Mouse (Mus musculus) large intestine, adult 2 months (tissue): ENCODE data around the gene Mapt. TPM values are rescaled to one million over a fixed set of nuclear protein-coding genes. Genes with fewer than 3 reads are reported as not detected.
A peak's percentile ranks its signal among the peaks of the same experiment; 100 is the strongest.

Experiments used
- DNase-seq: peaks from one replicate; pipeline ENCODE4 v3.0.0-alpha.2; 2012; ENCODE audit warnings: low read depth, low spot score
- WGBS: fragments of 180-500 bp; shearing (Covaris S2); methylation state at CpG from one replicate; pipeline ENCODE4 v1.1.7; 2018; 5-methylcytosine and 5-hydroxymethylcytosine counted together
- polyA plus RNA-seq: library from polyadenylated mRNA; depleted of rRNA; stranded (reverse); fragments of >200 nt; gene quantifications from 2 replicates; pipeline ENCODE4 v1.2.3, GENCODE M21; 2012

The Mapt gene
- polyA plus RNA-seq, 1 experiment: 2.7 TPM

DNA sequence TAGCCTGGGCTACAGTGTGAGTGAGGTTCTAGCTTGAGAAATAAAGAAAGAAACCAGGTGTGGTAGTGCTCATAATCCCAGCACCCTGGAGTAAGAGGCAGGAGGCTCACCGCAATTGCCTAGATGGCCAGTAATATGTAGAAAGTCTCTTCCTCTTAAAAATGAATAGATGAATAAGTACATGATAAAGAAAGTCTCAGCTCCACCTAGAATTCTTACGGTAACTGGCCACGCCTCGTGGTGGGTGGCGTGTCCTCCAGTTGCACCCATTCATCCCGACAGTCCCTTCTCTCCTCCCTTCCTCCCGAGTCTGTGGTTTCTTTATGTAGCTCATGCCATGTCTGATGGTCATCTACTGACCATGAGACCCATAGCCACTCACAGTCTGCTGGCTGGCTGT is 74.5 kb downstream of the Mapt start:
- 89% methylated on average over 7 of the region's 7 CpGs for WGBS
- DNase-seq: no peak

- WGBS: 49% methylated on average over 13 of the region's 13 CpGs
- no peak for DNase-seq
These were observed 75.3 kb downstream of the Mapt start for GRCm38 (mm10) chr11:104306483-104306882.

DNA sequence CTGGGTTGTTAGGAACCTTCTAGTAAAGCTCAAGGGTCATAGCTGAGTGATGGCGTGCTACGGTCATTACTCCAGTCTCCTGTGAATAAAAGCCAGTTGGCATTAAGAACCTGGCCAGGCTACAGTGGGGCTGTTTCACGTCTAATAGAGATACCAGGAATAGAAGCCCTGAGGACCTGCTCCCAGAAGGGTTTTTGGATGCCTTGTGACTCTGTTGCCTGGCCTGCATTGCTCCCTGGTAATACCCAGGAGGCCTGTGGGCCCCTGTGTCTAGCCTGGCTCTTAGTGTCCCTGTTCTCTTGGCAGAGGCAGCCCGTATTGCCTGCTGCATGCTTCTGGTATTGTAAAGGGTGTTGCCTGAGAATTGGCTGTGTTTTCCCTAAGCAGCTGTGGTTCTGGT is 75.9 kb downstream of the Mapt start:
- 37% methylated on average over 4 of the region's 4 CpGs for WGBS
- no peak for DNase-seq

- 38% methylated on average over 12 of the region's 12 CpGs for WGBS
- DNase-seq: no peak
These were observed 78.4 kb downstream of the Mapt start for GRCm38 (mm10) chr11:104309377-104310225.

DNA sequence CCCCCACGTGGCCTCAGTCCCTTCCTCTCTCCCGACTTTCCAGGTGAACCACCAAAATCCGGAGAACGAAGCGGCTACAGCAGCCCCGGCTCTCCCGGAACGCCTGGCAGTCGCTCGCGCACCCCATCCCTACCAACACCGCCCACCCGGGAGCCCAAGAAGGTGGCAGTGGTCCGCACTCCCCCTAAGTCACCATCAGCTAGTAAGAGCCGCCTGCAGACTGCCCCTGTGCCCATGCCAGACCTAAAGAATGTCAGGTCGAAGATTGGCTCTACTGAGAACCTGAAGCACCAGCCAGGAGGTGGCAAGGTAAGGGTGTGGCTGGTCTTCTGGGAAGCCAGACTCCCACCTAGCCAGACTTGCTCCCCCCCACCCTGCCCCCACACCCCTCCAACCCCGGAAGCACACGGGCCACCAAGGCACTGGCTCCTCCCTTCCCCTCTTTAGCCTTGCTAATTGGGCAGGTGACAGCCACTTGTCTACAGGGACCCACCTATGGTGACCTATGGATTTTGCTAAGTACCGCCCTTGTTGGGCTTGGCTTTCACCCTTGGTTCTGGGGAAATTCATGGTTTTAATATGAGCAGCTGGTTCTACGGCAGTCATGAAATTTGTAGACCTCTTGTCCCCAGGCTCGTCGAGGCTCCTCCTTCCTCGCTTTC is 79.2 kb downstream of the Mapt start:
- DNase-seq: peak; percentile 57
- 8% methylated on average over 23 of the region's 23 CpGs for WGBS

- no peak for DNase-seq
- WGBS: 74% methylated on average over 7 of the region's 7 CpGs
These were observed 80.5 kb downstream of the Mapt start for GRCm38 (mm10) chr11:104311643-104312042.

GRCm38 (mm10) chr11:104315703-104316102 is 84.5 kb downstream of the Mapt start:
- under 1% methylated on average over 6 of the region's 6 CpGs for WGBS
- DNase-seq: peak; percentile 67

DNA sequence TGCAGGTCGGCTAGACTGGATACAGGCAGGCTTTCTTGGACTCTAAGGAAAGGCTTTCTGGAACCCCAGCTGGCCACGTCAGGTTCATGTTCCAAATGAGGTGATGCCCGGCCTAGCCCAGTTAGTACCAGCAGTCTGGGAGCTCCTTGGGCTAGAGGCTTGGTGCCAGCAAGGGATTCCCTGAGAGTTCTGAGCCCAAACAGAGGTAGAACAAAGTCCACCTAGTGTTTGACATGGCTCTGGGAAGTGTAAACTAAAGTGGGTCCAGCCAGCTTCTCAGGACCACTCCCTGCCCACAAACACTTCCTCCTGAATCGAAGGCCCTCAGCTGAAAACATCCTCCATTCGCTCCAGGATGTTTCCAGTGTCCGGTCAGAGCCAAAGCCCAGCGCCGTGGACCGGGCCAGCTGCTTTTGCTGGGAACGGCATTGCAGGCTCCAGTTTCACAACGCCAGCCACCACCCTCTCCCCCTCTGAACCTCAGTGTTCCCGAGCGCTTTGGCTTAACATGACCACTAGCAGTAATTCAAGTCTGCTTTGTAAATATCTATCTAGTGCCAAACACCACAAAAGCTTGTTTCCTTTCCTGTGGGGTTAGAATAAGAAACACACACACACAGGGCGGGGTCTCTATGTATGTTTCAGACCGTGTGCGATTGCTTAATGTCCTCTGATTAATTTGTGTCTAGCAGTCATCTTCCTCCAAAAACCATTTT is 85.7 kb downstream of the Mapt start:
- DNase-seq: peak; percentile 75
- WGBS: 18% methylated on average over 16 of the region's 16 CpGs

DNA sequence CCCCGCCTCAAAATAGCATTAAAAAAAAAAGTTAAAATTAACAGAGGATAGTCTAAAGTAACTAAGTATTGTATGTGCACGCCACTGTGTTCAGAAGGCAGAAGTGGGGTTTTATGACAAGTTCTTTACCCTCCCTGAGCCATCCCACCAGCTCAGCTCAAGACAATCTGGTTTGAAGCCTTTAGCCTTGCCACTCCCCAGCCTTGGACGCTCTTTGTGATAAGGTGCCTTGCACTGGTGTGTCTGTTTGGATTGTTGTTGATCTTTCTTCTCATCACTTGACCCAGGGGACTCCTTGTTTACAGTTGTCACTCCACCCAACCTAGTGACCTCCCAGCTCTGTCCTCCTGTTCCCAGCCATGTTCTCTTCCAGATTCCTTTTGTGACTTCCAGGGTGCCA is 86.4 kb downstream of the Mapt start:
- 47% methylated on average over 3 of the region's 3 CpGs for WGBS
- DNase-seq: no peak

GRCm38 (mm10) chr11:104318940-104319781 is 88.0 kb downstream of the Mapt start:
- WGBS: under 1% methylated on average over 24 of the region's 24 CpGs
- no peak for DNase-seq

- WGBS: 75% methylated on average over 5 of the region's 5 CpGs
- no peak for DNase-seq
These were observed 89.3 kb downstream of the Mapt start for GRCm38 (mm10) chr11:104320511-104320910.

DNA sequence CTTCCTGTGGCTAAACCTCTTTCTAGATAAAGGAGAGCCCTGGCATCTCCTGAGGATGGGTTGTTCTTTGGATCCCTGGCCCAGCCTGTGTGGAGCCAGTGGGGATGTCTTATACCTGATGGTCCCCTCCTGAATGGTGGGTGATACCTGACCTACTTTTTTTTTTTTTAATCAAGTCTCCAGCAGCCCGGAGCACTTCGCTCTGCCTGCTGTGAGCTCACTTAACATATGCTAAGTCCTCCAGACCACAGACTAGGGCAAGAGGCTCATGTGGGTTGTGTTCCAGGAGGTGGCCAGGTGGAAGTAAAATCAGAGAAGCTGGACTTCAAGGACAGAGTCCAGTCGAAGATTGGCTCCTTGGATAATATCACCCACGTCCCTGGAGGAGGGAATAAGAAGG is 91.0 kb downstream of the Mapt start:
- WGBS: 59% methylated on average over 4 of the region's 4 CpGs

GRCm38 (mm10) chr11:104327462-104327861 is 96.3 kb downstream of the Mapt start:
- DNase-seq: no peak
- WGBS: 88% methylated on average over 1 of the region's 1 CpGs

More for the DNA sequence above, 91.0 kb downstream of the Mapt start:
- no peak for DNase-seq

DNA sequence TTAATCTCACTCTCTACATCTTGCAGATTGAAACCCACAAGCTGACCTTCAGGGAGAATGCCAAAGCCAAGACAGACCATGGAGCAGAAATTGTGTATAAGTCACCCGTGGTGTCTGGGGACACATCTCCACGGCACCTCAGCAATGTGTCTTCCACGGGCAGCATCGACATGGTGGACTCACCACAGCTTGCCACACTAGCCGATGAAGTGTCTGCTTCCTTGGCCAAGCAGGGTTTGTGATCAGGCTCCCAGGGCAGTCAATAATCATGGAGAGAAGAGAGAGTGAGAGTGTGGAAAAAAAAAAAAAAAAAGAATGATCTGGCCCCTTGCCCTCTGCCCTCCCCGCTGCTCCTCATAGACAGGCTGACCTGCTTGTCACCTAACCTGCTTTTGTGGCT is 96.8 kb downstream of the Mapt start:
- DNase-seq: no peak
- 86% methylated on average over 6 of the region's 6 CpGs for WGBS

GRCm38 (mm10) chr11:104329185-104329926 is 98.2 kb downstream of the Mapt start:
- no peak for DNase-seq
- 88% methylated on average over 11 of the region's 11 CpGs for WGBS

GRCm38 (mm10) chr11:104330151-104330550 is 99.0 kb downstream of the Mapt start:
- WGBS: 80% methylated on average over 4 of the region's 4 CpGs
- no peak for DNase-seq

DNA sequence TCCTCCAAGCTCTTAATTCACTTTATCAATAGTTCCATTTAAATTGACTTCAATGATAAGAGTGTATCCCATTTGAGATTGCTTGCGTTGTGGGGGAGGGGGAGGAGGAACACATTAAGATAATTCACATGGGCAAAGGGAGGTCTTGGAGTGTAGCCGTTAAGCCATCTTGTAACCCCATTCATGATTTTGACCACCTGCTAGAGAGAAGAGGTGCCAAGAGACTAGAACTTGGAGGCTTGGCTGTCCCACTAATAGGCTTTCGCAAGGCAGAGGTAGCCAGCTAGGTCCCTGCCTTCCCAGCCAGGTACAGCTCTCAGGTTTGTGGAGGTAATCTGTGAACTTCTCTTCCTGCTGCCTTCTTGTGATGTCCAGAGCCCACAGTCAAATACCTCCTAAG is 100.0 kb downstream of the Mapt start:
- no peak for DNase-seq
- 90% methylated on average over 3 of the region's 3 CpGs for WGBS

- WGBS: 52% methylated on average over 5 of the region's 5 CpGs
- DNase-seq: no peak
These were observed 100.9 kb downstream of the Mapt start for GRCm38 (mm10) chr11:104332105-104332504.

- 74% methylated on average over 5 of the region's 5 CpGs for WGBS
- no peak for DNase-seq
These were observed 102.9 kb downstream of the Mapt start for GRCm38 (mm10) chr11:104334115-104334514.
